Mouse (Mus musculus): ENCODE measurements around the gene Gm9803. TPM values are rescaled to one million over a fixed set of nuclear protein-coding genes. Genes with fewer than 3 reads are reported as not detected.

Gene Gm9803
- total and polyA plus RNA-seq, 2 experiments from 2014 or later, result 6.6 to 26.9 TPM

DNA sequence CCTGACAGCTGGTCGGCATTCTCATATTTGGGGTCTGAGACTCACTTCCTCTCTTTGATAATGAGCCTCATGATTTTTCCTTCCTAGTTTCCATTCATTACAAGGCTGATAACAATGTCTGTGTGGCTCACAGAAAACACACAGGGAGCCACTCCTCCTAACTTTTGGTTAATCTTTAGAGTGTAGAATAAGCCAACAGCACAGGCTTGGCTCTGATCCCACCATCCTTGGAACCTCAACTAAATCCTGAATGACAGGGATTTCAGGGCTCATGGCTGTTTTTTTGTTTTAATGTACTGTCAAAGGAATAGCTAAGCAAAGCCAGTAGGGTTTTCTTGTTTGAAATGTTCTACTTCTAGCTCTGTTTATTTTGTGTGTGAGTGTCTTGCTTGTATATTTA is 10.5 kb downstream of the Gm9803 start:
- 41% methylated on average over 1 of the region's 1 CpGs for WGBS

DNA sequence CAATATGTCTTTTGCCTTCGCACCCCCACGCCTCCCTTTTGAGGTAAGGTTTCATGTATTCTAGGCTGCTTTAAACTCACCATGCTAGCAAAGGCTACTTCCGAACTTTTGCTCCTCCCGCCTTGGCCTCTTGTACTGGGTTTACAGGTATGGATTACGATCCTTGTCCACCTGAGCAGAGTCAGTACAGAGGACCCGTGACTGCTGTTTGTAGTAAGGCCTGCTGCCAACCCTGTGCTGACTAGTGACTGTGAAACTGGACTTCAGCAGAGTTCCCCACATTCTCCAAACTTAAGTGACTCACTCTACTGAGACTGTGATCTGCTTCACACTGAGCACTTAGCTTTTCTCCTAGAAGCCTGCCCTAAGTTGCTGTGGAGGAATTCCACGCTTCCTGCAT is 13.8 kb downstream of the Gm9803 start:
- H3K27ac ChIP-seq (ENCODE audit: low read depth), result peak overlapping the region; percentile 22; the same call in 1 of the 2 replicates
- ATAC-seq (ENCODE audit: insufficient read depth, low read depth) (no peak), DNase-seq (ENCODE audit: low spot score) (no peak)
- H3K36me3 ChIP-seq (replicated peaks; ENCODE audit: control insufficient read depth, insufficient read depth, low read length), result peaks cover 16% of the 10 kb centered on the region
- H3K4me1 ChIP-seq (ENCODE audit: control insufficient read depth, insufficient read depth), result peaks cover 13% of the 10 kb centered on the region; the same call in 1 of the 2 replicates
- TF ChIP-seq CTCF (IDR thresholded peaks at IDR 0.05; ENCODE audit: low read depth), result no peak
- TF ChIP-seq EP300 (IDR thresholded peaks at IDR 0.05; ENCODE audit: low read depth), result no peak
- WGBS, result 83% methylated on average over 7 of the region's 7 CpGs
- H3K27me3 ChIP-seq (ENCODE audit: control insufficient read depth, insufficient read depth, low read length), result no peaks in the 10 kb centered on the region
- H3K4me2 ChIP-seq (ENCODE audit: low read depth, low read length), result no peak overlapping the region
- no peak overlapping the region for H3K4me3 ChIP-seq (ENCODE audit: low read depth, low read length)
- H3K9me3 ChIP-seq (replicated peaks; ENCODE audit: control insufficient read depth, low read length), result no peaks in the 10 kb centered on the region
- H3K9ac ChIP-seq (replicated peaks; ENCODE audit: low read depth, low read length), result no peak overlapping the region

More for the DNA sequence above, 10.5 kb downstream of the Gm9803 start:
- TF ChIP-seq EP300 (IDR thresholded peaks at IDR 0.05; ENCODE audit: low read depth), result no peak
- no peak for TF ChIP-seq CTCF (IDR thresholded peaks at IDR 0.05; ENCODE audit: low read depth)
- peaks cover 7% of the 10 kb centered on the region; the same call in 1 of the 2 replicates for H3K4me1 ChIP-seq (ENCODE audit: control insufficient read depth, insufficient read depth)
- H3K9ac ChIP-seq (replicated peaks; ENCODE audit: low read depth, low read length), result no peak overlapping the region
- no peaks in the 10 kb centered on the region for H3K9me3 ChIP-seq (replicated peaks; ENCODE audit: control insufficient read depth, low read length)
- no peak overlapping the region for H3K4me3 ChIP-seq (ENCODE audit: low read depth, low read length)
- DNase-seq (ENCODE audit: low spot score), result no peak
- H3K27ac ChIP-seq (ENCODE audit: low read depth), result no peak overlapping the region
- no peaks in the 10 kb centered on the region for H3K27me3 ChIP-seq (ENCODE audit: control insufficient read depth, insufficient read depth, low read length)
- no peak overlapping the region for H3K4me2 ChIP-seq (ENCODE audit: low read depth, low read length)
- H3K36me3 ChIP-seq (replicated peaks; ENCODE audit: control insufficient read depth, insufficient read depth, low read length), result peaks cover 49% of the 10 kb centered on the region
- ATAC-seq (ENCODE audit: insufficient read depth, low read depth), result no peak

DNA sequence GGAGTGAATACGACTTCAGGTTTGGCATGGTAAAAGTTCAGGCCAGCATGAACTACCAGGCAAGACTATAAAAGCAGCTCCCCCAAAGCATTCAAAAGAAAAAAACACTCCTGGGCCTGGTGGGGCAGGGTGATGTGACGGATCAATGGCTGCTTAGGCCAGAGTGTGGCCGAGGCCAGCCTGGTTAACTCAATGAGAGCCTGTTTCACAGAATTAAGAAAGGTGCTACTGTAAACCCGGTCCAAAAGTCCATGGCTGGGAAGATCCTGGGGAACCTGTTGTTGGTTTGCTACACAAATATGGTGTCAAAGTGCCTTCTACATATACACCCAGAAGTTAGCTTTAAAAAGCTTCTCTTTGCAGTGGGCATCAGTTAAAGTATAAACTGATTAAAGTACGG is 14.9 kb downstream of the Gm9803 start:
- ATAC-seq (ENCODE audit: insufficient read depth, low read depth) (no peak), DNase-seq (ENCODE audit: low spot score) (no peak)
- H3K4me2 ChIP-seq (ENCODE audit: low read depth, low read length), result no peak overlapping the region
- peaks cover 13% of the 10 kb centered on the region; the same call in 1 of the 2 replicates for H3K4me1 ChIP-seq (ENCODE audit: control insufficient read depth, insufficient read depth)
- 88% methylated on average over 5 of the region's 5 CpGs for WGBS
- peaks cover 9% of the 10 kb centered on the region for H3K36me3 ChIP-seq (replicated peaks; ENCODE audit: control insufficient read depth, insufficient read depth, low read length)
- no peaks in the 10 kb centered on the region for H3K9me3 ChIP-seq (replicated peaks; ENCODE audit: control insufficient read depth, low read length)
- no peak overlapping the region for H3K4me3 ChIP-seq (ENCODE audit: low read depth, low read length)
- H3K27ac ChIP-seq (ENCODE audit: low read depth), result no peak overlapping the region
- TF ChIP-seq EP300 (IDR thresholded peaks at IDR 0.05; ENCODE audit: low read depth) (no peak), CTCF (IDR thresholded peaks at IDR 0.05; ENCODE audit: low read depth) (no peak)
- no peaks in the 10 kb centered on the region for H3K27me3 ChIP-seq (ENCODE audit: control insufficient read depth, insufficient read depth, low read length)
- H3K9ac ChIP-seq (replicated peaks; ENCODE audit: low read depth, low read length), result no peak overlapping the region

DNA sequence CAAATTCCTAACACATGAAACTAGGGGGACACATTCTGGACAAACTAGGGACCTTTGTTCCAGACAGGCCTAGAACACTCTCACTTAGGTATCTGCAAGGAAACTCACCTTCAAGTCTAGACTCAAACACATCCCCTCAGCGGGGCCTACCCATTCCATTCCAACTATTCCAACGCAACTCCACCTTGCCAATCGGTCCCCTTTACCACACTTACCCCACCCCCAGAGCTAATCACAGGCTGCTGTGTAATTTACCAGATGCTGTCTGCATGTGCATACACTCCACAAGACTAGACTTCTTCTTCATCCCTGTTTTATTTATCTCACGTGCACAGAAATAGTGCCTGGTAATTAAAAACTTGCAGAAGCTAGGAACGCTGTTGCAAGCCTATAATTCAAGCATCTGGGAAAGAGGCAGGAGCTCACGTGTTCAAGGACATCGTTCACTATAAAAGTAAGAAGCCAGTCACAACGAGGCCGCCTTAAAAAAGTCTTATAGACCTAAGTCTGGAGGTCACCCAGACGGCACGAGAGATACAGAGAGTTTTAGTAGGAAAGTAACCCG is 15.9 kb downstream of the Gm9803 start:
- WGBS, result 7% methylated on average over 12 of the region's 12 CpGs
- ATAC-seq (ENCODE audit: insufficient read depth, low read depth) (no peak), DNase-seq (ENCODE audit: low spot score) (no peak)
- Histone ChIP-seq H3K36me3 (replicated peaks; ENCODE audit: control insufficient read depth, insufficient read depth, low read length) (peaks cover 9% of the 10 kb centered on the region), H3K27ac (ENCODE audit: low read depth) (peak overlapping the region; percentile 96), H3K4me3 (ENCODE audit: low read depth, low read length) (peak overlapping the region; percentile 93), H3K4me2 (ENCODE audit: low read depth, low read length) (peak overlapping the region; percentile 73), H3K4me1 (ENCODE audit: control insufficient read depth, insufficient read depth) (peaks cover 13% of the 10 kb centered on the region; the same call in 1 of the 2 replicates), H3K9ac (replicated peaks; ENCODE audit: low read depth, low read length) (peak overlapping the region; percentile 93), H3K27me3 (ENCODE audit: control insufficient read depth, insufficient read depth, low read length) (no peaks in the 10 kb centered on the region), H3K9me3 (replicated peaks; ENCODE audit: control insufficient read depth, low read length) (no peaks in the 10 kb centered on the region)
- TF ChIP-seq CTCF (IDR thresholded peaks at IDR 0.05; ENCODE audit: low read depth), result no peak
- TF ChIP-seq EP300 (IDR thresholded peaks at IDR 0.05; ENCODE audit: low read depth), result no peak

DNA sequence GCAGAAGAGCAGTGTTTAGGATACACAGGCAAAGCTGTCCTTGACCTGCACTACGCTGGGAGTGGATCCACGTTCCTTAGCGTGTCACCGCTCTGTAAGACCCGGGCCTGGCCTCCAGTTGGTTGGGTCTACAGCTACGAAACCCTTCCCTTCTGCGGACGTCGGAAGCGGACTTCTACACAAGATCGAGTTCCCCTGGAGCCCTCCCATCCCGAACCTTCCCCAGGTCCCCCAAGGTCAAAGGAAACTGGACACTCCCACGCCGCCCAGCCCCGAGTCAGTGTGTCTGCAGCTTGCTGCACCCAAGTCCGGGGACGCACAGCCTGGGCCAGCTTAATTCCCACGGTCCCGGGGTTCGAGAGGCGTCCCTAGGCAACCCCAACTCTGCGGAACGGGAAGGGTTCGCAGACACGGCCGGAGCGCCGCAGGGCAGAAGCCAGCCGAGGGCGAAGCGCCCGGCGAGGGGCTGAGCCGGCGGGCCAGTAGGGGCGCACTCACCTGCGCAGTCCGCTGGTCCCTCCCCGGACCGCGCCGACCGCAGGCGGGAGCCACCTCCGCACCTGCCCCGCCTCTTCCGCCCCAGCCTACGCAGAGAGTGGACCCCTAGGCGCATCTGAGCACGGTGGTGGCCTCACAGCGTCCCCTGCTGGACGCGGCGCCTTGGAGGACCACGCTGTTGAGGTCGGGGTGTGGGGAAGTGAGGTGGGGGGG is 16.7 kb downstream of the Gm9803 start, which contains the start of gene 1700021F05Rik:
Gene 1700021F05Rik (minus strand): TSS at position 553 of the 711 bp plus-strand sequence.
- under 1% methylated on average over 49 of the region's 56 CpGs for WGBS
- Histone ChIP-seq H3K36me3 (replicated peaks; ENCODE audit: control insufficient read depth, insufficient read depth, low read length) (peaks cover 9% of the 10 kb centered on the region), H3K9ac (replicated peaks; ENCODE audit: low read depth, low read length) (peak within 1 kb of the TSS; percentile 93), H3K4me1 (ENCODE audit: control insufficient read depth, insufficient read depth) (peaks cover 13% of the 10 kb centered on the region; the same call in 1 of the 2 replicates), H3K4me3 (ENCODE audit: low read depth, low read length) (peak within 1 kb of the TSS; percentile 93), H3K27me3 (ENCODE audit: control insufficient read depth, insufficient read depth, low read length) (no peaks in the 10 kb centered on the region), H3K4me2 (ENCODE audit: low read depth, low read length) (peak within 1 kb of the TSS; percentile 73), H3K9me3 (replicated peaks; ENCODE audit: control insufficient read depth, low read length) (no peaks in the 10 kb centered on the region), H3K27ac (ENCODE audit: low read depth) (peak within 1 kb of the TSS; percentile 96)
- ATAC-seq (ENCODE audit: insufficient read depth, low read depth), result peak; percentile 99
- TF ChIP-seq EP300 (IDR thresholded peaks at IDR 0.05; ENCODE audit: low read depth) (no peak; the same call in 1 of the 2 replicates), CTCF (IDR thresholded peaks at IDR 0.05; ENCODE audit: low read depth) (peak; percentile 96)
- peak; percentile 95 for DNase-seq (ENCODE audit: low spot score)
